Mouse (Mus musculus) intestine, embryonic 16.5 days (tissue): ENCODE data around the gene Cd209g. TPM values are rescaled to one million over a fixed set of nuclear protein-coding genes. Genes with fewer than 3 reads are reported as not detected.
"Not testable (repeated sequence)": the region's sequence is repeated elsewhere in the genome, so short reads cannot be mapped to it uniquely, and the experiment has no call there.

ENCODE experiments used
- ATAC-seq: fragments of 200-750 bp; cut with Nextera tagmentation; 2 replicates; pipeline ENCODE4 v1.8.0; 2017; ENCODE audit warnings: moderate TSS enrichment, moderate library complexity
- H3K27ac ChIP-seq: fragments of 300-500 bp; sonication (generic); 2 replicates; pipeline ENCODE4 v1.5.1; 2014; ENCODE audit warnings: mild to moderate bottlenecking, low read length
- H3K27me3 ChIP-seq: fragments of 300-500 bp; sonication (generic); replicated peaks from 2 replicates; pipeline ENCODE4 v1.6.1; 2014; ENCODE audit warnings: low read length, control low read depth, mixed read lengths; ENCODE audit not compliant: control insufficient read depth, insufficient read depth
- H3K36me3 ChIP-seq: fragments of 300-500 bp; sonication (generic); 2 replicates; pipeline ENCODE4 v1.6.1; 2014; ENCODE audit warnings: low read length, control low read depth; ENCODE audit not compliant: control insufficient read depth, insufficient read depth
- H3K4me1 ChIP-seq: fragments of 300-500 bp; sonication (generic); 2 replicates; pipeline ENCODE4 v1.6.1; 2014; ENCODE audit warnings: low read length, control low read depth, mixed read lengths; ENCODE audit not compliant: control insufficient read depth, insufficient read depth
- H3K4me2 ChIP-seq: fragments of 300-500 bp; sonication (generic); 2 replicates; pipeline ENCODE4 v1.6.1; 2014; ENCODE audit warnings: low read depth, low read length, control low read depth
- H3K4me3 ChIP-seq: fragments of 300-500 bp; sonication (generic); 2 replicates; pipeline ENCODE4 v1.5.1; 2014; ENCODE audit warnings: mild to moderate bottlenecking, low read length
- H3K9ac ChIP-seq: fragments of 300-500 bp; sonication (generic); 2 replicates; pipeline ENCODE4 v1.6.1; 2014; ENCODE audit warnings: low read depth, low read length
- H3K9me3 ChIP-seq: fragments of 300-500 bp; sonication (generic); 2 replicates; pipeline ENCODE4 v1.6.1; 2016; ENCODE audit warnings: low read length, control low read depth; ENCODE audit not compliant: control insufficient read depth
- WGBS: fragments of 180-500 bp; shearing (Covaris S2); extraction: QIAGEN DNeasy Blood & Tissue Kit; methylation state at CpG from one replicate; pipeline ENCODE4 v1.1.7; 2014; 5-methylcytosine and 5-hydroxymethylcytosine counted together
- polyA plus RNA-seq: library from polyadenylated mRNA; unstranded; fragments of >200 nt; fragmentation: Nextera tagmentation; extraction: Ambion mirVana; gene quantifications from 2 replicates; pipeline ENCODE4 v1.2.1, GENCODE M21; 2015

Gene Cd209g
- polyA plus RNA-seq = not detected in 2 replicates

DNA sequence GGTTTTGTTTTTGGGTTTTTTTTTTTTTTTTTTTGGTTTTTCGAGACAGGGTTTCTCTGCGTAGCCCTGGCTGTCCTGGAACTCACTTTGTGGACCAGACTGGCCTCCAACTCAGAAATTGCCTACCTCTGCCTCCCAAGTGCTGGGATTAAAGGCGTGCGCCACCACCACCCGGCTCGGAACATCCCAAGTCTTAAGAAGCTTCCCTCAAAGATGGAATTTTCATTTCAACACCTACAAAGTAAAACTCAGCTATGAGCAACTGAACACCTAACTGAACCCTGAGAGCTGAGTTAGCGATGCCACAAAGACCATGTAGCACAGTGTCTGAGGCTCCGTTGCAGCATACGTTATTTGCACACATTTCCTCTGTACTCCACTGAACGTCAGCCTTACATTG lies at the start of gene Cd209g:
Gene Cd209g, plus strand, starts transcription at position 301 of the 400 bp plus-strand sequence.
- ATAC-seq = no peak
- Histone ChIP-seq H3K4me1 (no peaks in the 10 kb centered on the region), H3K9ac (no peak within 1 kb of the TSS), H3K4me3 (no peak within 1 kb of the TSS), H3K36me3 (no peaks in the 10 kb centered on the region), H3K9me3 (no peaks in the 10 kb centered on the region), H3K27me3 (no peaks in the 10 kb centered on the region), H3K27ac (no peak within 1 kb of the TSS), H3K4me2 (no peak within 1 kb of the TSS)
- WGBS = 90% methylated on average over 10 of the region's 10 CpGs

DNA sequence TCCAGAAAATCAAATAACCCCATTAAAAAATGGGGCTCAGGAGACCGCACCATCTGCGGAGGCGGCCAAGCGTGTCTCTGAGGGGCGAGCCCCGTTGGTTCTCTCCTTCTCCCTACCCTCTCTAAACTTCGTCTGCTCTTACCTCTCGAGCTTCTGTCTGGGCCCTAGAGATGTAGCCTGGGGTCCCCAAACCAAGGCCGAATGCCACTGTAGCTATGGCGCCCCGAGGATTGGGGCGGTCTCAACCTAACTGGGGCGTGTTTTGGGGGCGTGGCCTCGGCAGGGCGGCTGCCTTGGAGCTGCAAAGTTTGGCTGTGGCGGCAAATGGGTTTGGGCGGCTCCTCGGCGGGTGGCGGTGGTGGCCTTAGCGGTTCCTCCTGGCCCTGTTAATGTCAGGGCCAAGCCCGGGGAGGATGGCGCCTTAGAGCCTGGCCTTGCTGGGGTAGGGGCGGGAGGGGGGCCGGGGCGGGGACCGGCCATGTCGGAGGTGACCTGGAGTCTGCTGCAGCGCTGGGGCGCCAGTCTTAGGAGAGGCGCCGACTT lies 46.6 kb upstream of the Cd209g start:
- WGBS = 40% methylated on average over 33 of the region's 33 CpGs
- not testable (repeated sequence) for H3K4me3 ChIP-seq, H3K27ac ChIP-seq, H3K9ac ChIP-seq, H3K4me1 ChIP-seq, H3K9me3 ChIP-seq, H3K36me3 ChIP-seq, H3K4me2 ChIP-seq, H3K27me3 ChIP-seq
- ATAC-seq = 0 out of 2 replicates have a peak, but pooled peaks have one; percentile 31

DNA sequence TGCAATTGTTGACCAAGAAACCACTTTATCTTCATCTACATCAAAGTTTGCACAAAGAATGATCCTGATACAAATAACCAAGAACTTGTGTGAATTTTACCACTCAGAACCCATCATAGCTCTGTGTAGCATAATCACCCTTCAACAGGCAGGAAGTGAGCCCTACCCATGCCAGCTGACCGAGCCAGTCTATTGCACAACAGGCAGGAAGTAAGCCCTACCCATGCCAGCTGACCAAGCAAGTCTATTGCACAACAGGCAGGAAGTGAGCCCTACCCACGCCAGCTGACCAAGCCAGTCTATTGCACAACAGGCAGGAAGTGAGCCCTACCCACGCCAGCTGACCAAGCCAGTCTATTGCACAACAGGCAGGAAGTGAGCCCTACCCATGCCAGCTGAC lies 45.4 kb upstream of the Cd209g start:
- H3K4me1 ChIP-seq, H3K9me3 ChIP-seq, H3K4me3 ChIP-seq, H3K36me3 ChIP-seq, ATAC-seq, H3K27me3 ChIP-seq, H3K4me2 ChIP-seq, H3K27ac ChIP-seq, H3K9ac ChIP-seq: not testable (repeated sequence)
- WGBS = 77% methylated on average over 3 of the region's 3 CpGs

DNA sequence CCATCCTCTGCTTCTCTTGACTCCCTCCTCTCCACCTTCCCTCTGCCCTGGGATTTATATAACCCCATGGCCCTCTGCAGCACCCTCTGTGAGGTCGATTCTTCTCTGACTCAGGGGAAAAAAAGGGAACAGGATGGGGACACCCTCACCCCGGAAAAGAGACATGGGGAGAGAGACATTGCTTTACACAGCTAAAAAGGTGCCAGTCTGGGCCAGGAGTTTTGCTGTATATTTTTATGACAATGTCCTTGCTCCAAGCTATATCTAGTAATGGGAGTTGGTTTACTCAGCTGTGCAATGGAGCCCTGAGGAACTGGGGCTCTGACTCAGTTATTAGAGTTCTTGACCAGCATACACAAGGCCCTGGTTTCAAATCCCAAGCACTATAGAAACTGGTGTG lies 28.2 kb upstream of the Cd209g start, which contains the start of gene Cd209f:
Gene Cd209f, minus strand, starts transcription at position 101 of the 400 bp plus-strand sequence.
- not testable (repeated sequence) for H3K4me3 ChIP-seq, H3K36me3 ChIP-seq, H3K27me3 ChIP-seq, H3K4me1 ChIP-seq, H3K9me3 ChIP-seq, H3K4me2 ChIP-seq, H3K9ac ChIP-seq, ATAC-seq, H3K27ac ChIP-seq
- 82% methylated on average over 1 of the region's 2 CpGs for WGBS

DNA sequence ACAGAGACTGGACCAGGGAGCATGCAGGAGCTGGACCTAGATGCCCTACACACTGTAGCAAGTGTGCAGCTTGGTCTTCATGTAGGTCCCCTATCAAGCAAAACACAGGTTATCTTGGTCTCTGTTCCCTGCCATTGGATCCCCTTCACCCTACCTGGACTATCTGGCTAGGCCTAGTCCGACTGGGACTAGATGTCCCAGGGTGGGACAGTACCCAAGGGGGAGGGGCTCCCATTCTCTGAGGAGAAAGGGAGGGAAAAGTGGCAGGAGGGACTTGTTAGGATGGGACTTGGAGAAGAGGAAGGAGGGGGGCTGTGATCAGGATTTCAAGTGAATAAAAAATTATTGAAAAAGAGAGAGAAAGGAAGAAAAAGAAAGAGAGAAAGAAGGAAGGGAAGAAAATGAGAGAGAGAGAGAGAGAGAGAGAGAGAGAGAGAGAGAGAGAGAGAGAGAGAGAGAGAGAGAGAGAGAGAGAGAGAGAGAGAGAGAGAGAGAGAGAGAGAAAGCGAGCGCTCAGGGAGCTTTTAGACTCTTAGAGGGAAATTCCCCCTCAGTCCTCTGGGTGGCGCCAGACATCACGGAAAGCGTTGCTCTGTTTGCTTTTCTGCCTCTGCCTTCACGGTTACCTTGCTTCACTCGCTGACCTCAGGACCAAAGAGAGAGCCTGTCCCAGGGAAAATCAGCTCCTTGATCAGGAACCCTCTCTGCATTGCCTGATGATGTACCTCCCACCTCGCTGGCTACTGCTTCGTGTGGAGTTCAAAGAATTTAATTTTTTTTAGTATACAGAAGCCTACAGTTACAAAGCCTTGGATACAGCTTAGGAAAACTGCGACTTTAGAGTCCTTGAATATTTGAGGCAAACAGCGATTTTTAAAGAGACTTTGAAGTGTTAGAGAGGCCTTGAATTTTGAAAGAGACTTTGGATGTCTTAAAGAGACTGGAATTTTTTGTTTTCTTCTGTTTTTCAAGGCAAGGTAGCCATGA lies 6.1 kb downstream of the Cd209g start:
- 0 out of 2 replicates have a peak, but pooled peaks cover 5% of the 10 kb centered on the region for H3K27me3 ChIP-seq
- 11% methylated on average over 12 of the region's 12 CpGs for WGBS
- H3K4me1 ChIP-seq = no peaks in the 10 kb centered on the region
- peak; percentile 68 for ATAC-seq
- no peak overlapping the region for H3K9ac ChIP-seq
- no peak overlapping the region for H3K4me3 ChIP-seq
- no peaks in the 10 kb centered on the region for H3K36me3 ChIP-seq
- no peaks in the 10 kb centered on the region for H3K9me3 ChIP-seq
- no peak overlapping the region for H3K27ac ChIP-seq
- H3K4me2 ChIP-seq = 0 out of 2 replicates have a peak overlapping the region, but pooled peaks have one; percentile 16

DNA sequence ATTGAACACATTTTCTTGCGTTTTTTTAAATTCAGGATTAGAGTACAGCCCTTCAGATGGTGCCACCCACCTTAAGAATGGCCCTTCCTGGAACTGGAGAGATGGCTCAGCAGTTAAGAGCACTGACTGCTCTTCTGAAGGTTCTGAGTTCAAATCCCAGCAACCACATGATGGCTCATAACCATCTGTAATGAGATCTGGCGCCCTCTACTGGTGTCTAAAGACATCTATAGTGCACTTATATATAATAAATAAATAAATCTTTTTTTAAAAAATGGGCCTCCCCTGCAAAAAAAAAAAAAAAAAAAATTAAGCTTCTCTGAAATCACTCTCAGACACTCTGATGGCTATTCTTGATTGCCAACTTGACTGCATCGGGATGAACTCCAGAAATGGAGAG lies 7.8 kb downstream of the Cd209g start:
- H3K4me3 ChIP-seq = no peak overlapping the region
- H3K9me3 ChIP-seq = no peaks in the 10 kb centered on the region
- H3K4me2 ChIP-seq = no peak overlapping the region
- H3K9ac ChIP-seq = no peak overlapping the region
- ATAC-seq = no peak
- 0 out of 2 replicates have a peak, but pooled peaks cover 5% of the 10 kb centered on the region for H3K27me3 ChIP-seq
- H3K36me3 ChIP-seq = no peaks in the 10 kb centered on the region
- no peaks in the 10 kb centered on the region for H3K4me1 ChIP-seq
- 67% methylated on average over 3 of the region's 3 CpGs for WGBS
- H3K27ac ChIP-seq = no peak overlapping the region

DNA sequence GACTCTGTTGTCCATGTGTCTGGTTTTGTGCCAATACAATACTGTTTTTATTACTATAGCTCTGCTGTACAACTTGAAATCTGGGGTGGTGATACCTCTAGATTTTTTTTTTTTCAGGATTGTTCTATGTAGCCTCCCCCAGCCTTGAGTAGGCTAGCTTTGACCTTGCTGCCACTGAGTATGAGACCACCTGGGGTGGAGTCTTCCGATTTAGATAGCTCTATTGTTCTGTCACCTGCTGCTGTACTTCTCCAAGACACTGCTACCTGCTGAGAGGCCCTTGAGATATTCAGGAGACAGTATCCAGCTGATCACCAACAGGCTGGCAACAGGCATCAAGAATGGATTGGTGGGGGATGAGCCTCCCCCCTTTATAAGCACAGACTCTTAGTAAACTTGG lies 13.4 kb downstream of the Cd209g start:
- H3K27me3 ChIP-seq = no peaks in the 10 kb centered on the region
- H3K36me3 ChIP-seq = no peaks in the 10 kb centered on the region
- no peak overlapping the region for H3K27ac ChIP-seq
- no peak overlapping the region for H3K9ac ChIP-seq
- H3K4me2 ChIP-seq = no peak overlapping the region
- 0 out of 2 replicates have a peak, but pooled peaks cover 3% of the 10 kb centered on the region for H3K9me3 ChIP-seq
- H3K4me3 ChIP-seq = no peak overlapping the region
- ATAC-seq = no peak
- no peaks in the 10 kb centered on the region for H3K4me1 ChIP-seq
- WGBS = 43% methylated on average over 1 of the region's 1 CpGs

DNA sequence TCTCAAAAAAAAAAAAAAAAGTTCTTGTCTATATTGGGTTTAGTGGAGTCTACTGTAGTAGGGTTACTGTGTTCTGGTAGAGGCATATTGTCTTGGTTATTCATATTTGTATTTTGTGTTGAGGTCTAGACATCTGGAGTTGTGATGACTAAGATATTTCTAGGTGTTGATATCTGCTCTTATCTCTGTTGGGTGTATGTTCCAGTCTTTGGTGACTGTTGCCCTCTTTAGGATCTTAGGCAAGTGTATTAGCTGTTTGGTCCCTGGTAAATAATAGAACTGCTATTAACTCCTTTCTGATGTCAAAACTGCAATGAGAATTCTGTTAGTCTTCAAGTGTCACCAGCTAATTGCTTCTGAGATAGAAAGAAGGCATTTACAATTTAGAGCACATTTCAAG lies 21.0 kb downstream of the Cd209g start:
- H3K4me1 ChIP-seq = no peaks in the 10 kb centered on the region
- peak; percentile 66 for ATAC-seq
- no peaks in the 10 kb centered on the region for H3K36me3 ChIP-seq
- no peak overlapping the region for H3K27ac ChIP-seq
- no peak overlapping the region for H3K4me3 ChIP-seq
- H3K9me3 ChIP-seq = 0 out of 2 replicates have a peak, but pooled peaks cover 3% of the 10 kb centered on the region
- no peak overlapping the region for H3K9ac ChIP-seq
- H3K27me3 ChIP-seq = no peaks in the 10 kb centered on the region
- no peak overlapping the region for H3K4me2 ChIP-seq

DNA sequence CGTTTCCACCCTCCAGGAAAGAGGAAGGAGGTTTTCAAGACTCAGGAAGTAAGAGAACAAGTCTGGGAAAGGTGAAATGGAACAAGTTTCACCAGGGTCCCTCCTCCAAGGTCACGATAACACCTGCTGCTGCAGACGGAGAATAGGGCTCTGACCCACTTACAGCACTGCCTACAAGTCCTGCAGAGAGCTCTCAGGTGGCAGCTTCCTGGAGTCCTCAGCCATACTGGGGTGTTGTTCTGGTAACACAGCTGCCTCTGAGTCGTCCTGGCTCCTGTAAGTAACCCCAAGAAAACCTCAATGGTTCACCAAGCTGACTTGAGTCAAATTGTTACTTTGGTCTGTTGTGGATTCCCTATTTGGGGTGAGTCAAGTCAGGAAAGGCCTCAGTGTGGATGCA lies 28.9 kb downstream of the Cd209g start:
- Histone ChIP-seq H3K9ac (no peak overlapping the region), H3K27me3 (no peaks in the 10 kb centered on the region), H3K4me1 (peaks cover 3% of the 10 kb centered on the region; the same call in 1 of the 2 replicates), H3K4me3 (no peak overlapping the region), H3K36me3 (no peaks in the 10 kb centered on the region), H3K27ac (no peak overlapping the region), H3K4me2 (no peak overlapping the region), H3K9me3 (no peaks in the 10 kb centered on the region)
- no peak for ATAC-seq
- 53% methylated on average over 4 of the region's 4 CpGs for WGBS
